Mouse (Mus musculus): ENCODE data around the gene Srgap2. TPM values are rescaled to one million over a fixed set of nuclear protein-coding genes. Genes with fewer than 3 reads are reported as not detected.
A peak's percentile ranks its signal among the peaks of the same experiment; 100 is the strongest.

Srgap2 gene
- polyA plus RNA-seq, 1 experiment from 2014 or later, result 17.7 TPM

- Histone ChIP-seq H3K27me3 (no peaks in the 10 kb centered on the region), H3K9ac (no peak overlapping the region), H3K36me3 (no peaks in the 10 kb centered on the region), H3K4me2 (no peak overlapping the region), H3K9me3 (no peaks in the 10 kb centered on the region), H3K4me1 (replicated peaks) (peaks cover 16% of the 10 kb centered on the region), H3K4me3 (no peak overlapping the region), H3K27ac (no peak overlapping the region)
- 92% methylated on average over 2 of the region's 2 CpGs for WGBS
- no peak for ATAC-seq (ENCODE audit: low FRiP score)
Measured at GRCm38 (mm10) chr1:131454386-131454785, 72.8 kb downstream of the Srgap2 start.

DNA sequence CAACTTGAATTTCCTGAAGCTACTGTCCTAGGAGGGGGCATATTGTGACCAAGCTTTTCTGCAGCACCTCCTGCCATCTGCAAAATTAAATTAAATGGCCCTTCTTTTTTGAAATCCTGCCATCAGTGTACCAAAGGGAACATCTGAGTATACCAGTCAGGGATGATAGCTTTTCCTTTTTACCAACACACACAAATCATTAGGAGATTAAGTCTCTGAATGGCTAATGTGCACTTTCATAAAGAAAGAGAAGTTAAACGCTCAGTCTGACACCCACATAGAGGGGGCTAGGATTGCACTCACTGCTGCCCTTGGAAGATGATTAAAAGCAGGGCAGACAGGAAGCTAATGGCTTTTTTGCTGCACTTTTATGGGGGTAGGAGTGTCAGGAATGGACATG is 73.8 kb downstream of the Srgap2 start:
- Histone ChIP-seq H3K9ac (no peak overlapping the region), H3K4me2 (no peak overlapping the region), H3K9me3 (no peaks in the 10 kb centered on the region), H3K27me3 (no peaks in the 10 kb centered on the region), H3K4me1 (replicated peaks) (peaks cover 16% of the 10 kb centered on the region), H3K36me3 (no peaks in the 10 kb centered on the region), H3K27ac (peak overlapping the region; percentile 40; the same call in 1 of the 2 replicates), H3K4me3 (no peak overlapping the region)
- ATAC-seq (ENCODE audit: low FRiP score), result no peak
- WGBS, result 48% methylated on average over 1 of the region's 1 CpGs

- no peak for ATAC-seq (ENCODE audit: low FRiP score)
- Histone ChIP-seq H3K4me3 (no peak overlapping the region), H3K4me1 (replicated peaks) (peaks cover 7% of the 10 kb centered on the region), H3K4me2 (no peak overlapping the region), H3K36me3 (no peaks in the 10 kb centered on the region), H3K9ac (no peak overlapping the region), H3K27ac (no peak overlapping the region), H3K9me3 (no peaks in the 10 kb centered on the region), H3K27me3 (no peaks in the 10 kb centered on the region)
- 84% methylated on average over 5 of the region's 5 CpGs for WGBS
Measured at GRCm38 (mm10) chr1:131448373-131448772, 78.8 kb downstream of the Srgap2 start.

DNA sequence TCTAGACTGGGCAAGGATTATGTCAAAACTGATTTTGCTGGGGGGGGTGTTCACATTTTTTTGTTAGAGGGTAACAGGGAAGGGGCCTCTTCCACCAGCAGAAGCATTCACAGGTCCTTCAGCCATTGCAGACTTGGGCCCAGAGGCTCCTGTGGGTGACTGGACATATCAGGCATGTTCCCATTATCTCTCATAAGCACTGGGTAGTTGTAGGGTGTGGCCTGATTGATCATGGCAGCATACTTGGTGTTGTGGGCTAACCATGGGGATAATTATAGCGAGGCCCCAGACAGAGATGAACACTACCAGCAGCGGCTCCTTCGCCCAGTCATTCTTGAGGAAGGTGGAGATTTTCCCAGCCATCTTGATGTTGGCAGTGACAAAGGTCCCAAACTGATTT is 79.8 kb downstream of the Srgap2 start:
- H3K9me3 ChIP-seq, result no peaks in the 10 kb centered on the region
- no peak overlapping the region for H3K27ac ChIP-seq
- no peak for ATAC-seq (ENCODE audit: low FRiP score)
- H3K4me1 ChIP-seq (replicated peaks), result no peaks in the 10 kb centered on the region
- H3K9ac ChIP-seq, result no peak overlapping the region
- H3K4me2 ChIP-seq, result no peak overlapping the region
- H3K36me3 ChIP-seq, result no peaks in the 10 kb centered on the region
- no peaks in the 10 kb centered on the region for H3K27me3 ChIP-seq
- 93% methylated on average over 3 of the region's 3 CpGs for WGBS
- H3K4me3 ChIP-seq, result no peak overlapping the region

- WGBS, result 94% methylated on average over 4 of the region's 4 CpGs
- H3K4me2 ChIP-seq, result no peak overlapping the region
- no peaks in the 10 kb centered on the region for H3K9me3 ChIP-seq
- no peaks in the 10 kb centered on the region for H3K4me1 ChIP-seq (replicated peaks)
- no peaks in the 10 kb centered on the region for H3K36me3 ChIP-seq
- H3K4me3 ChIP-seq, result no peak overlapping the region
- H3K27ac ChIP-seq, result no peak overlapping the region
- no peak overlapping the region for H3K9ac ChIP-seq
- no peaks in the 10 kb centered on the region for H3K27me3 ChIP-seq
- no peak for ATAC-seq (ENCODE audit: low FRiP score)
Measured at GRCm38 (mm10) chr1:131446577-131446976, 80.6 kb downstream of the Srgap2 start.

GRCm38 (mm10) chr1:131438556-131438955 is 88.6 kb downstream of the Srgap2 start:
- no peak overlapping the region for H3K4me2 ChIP-seq

DNA sequence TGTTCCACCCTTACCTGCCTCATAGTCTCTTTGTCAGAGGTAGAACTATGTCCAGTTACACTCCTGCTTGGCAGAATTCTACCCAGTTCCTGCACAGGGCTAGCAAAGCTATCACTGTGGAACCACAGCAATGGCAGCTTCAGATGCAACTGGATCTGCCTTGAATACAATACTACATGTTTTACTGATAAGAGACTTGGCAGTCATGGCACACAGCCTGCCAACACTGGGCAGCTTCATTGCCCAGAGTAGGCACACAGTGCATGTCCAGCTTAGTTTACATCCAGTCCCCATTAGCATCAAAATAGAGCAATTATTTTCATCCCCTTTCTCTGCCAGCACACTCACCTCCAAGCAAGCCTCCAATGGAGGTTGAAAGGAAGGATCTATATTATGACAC is 89.2 kb downstream of the Srgap2 start:
- Histone ChIP-seq H3K27me3 (no peaks in the 10 kb centered on the region), H3K4me3 (no peak overlapping the region), H3K9me3 (no peaks in the 10 kb centered on the region), H3K9ac (no peak overlapping the region), H3K4me1 (replicated peaks) (peaks cover 16% of the 10 kb centered on the region; the same call in 1 of the 2 replicates), H3K4me2 (no peak overlapping the region), H3K36me3 (no peaks in the 10 kb centered on the region), H3K27ac (no peak overlapping the region)
- ATAC-seq (ENCODE audit: low FRiP score), result no peak

More at GRCm38 (mm10) chr1:131438556-131438955, 88.6 kb downstream of the Srgap2 start:
- no peak for ATAC-seq (ENCODE audit: low FRiP score)
- H3K9ac ChIP-seq, result no peak overlapping the region
- H3K9me3 ChIP-seq, result no peaks in the 10 kb centered on the region
- no peaks in the 10 kb centered on the region for H3K27me3 ChIP-seq
- no peaks in the 10 kb centered on the region for H3K36me3 ChIP-seq
- H3K27ac ChIP-seq, result no peak overlapping the region
- 92% methylated on average over 11 of the region's 11 CpGs for WGBS
- 0 out of 2 replicates have a peak, but pooled peaks cover 13% of the 10 kb centered on the region for H3K4me1 ChIP-seq (replicated peaks)
- no peak overlapping the region for H3K4me3 ChIP-seq

DNA sequence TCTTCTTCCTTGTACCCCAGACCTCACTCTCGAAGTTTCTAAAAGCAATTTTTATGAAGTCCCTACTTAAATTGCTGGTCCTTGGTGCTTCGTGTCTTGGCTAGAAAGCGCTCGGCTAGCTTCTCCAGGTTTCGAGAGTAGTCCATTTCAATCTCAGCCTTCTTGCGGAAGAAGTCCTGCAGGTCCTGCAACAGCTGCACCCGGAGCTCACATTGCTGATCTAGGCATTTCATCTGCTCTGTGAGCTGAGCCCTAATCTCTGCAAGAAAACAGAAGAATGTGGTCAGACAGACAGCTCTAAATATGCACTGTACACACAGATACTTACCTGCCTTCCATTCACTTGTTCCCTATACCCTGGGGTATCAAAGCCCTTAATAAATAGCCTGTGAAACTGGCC is 90.5 kb downstream of the Srgap2 start:
- Histone ChIP-seq H3K4me3 (no peak overlapping the region), H3K27ac (no peak overlapping the region), H3K9ac (no peak overlapping the region), H3K36me3 (no peaks in the 10 kb centered on the region), H3K4me2 (no peak overlapping the region), H3K27me3 (no peaks in the 10 kb centered on the region), H3K4me1 (replicated peaks) (peaks cover 26% of the 10 kb centered on the region), H3K9me3 (no peaks in the 10 kb centered on the region)
- no peak for ATAC-seq (ENCODE audit: low FRiP score)
- WGBS, result 93% methylated on average over 7 of the region's 7 CpGs

GRCm38 (mm10) chr1:131431456-131432246 is 95.5 kb downstream of the Srgap2 start:
- ATAC-seq (ENCODE audit: low FRiP score), result 0 out of 2 replicates have a peak, but pooled peaks have one; percentile 36
- no peaks in the 10 kb centered on the region for H3K9me3 ChIP-seq
- no peak overlapping the region for H3K4me2 ChIP-seq
- peak overlapping the region; percentile 44 for H3K27ac ChIP-seq
- H3K4me3 ChIP-seq, result no peak overlapping the region
- no peaks in the 10 kb centered on the region for H3K36me3 ChIP-seq
- no peaks in the 10 kb centered on the region for H3K27me3 ChIP-seq
- H3K9ac ChIP-seq, result no peak overlapping the region
- 62% methylated on average over 5 of the region's 5 CpGs for WGBS
- peaks cover 38% of the 10 kb centered on the region for H3K4me1 ChIP-seq (replicated peaks)

DNA sequence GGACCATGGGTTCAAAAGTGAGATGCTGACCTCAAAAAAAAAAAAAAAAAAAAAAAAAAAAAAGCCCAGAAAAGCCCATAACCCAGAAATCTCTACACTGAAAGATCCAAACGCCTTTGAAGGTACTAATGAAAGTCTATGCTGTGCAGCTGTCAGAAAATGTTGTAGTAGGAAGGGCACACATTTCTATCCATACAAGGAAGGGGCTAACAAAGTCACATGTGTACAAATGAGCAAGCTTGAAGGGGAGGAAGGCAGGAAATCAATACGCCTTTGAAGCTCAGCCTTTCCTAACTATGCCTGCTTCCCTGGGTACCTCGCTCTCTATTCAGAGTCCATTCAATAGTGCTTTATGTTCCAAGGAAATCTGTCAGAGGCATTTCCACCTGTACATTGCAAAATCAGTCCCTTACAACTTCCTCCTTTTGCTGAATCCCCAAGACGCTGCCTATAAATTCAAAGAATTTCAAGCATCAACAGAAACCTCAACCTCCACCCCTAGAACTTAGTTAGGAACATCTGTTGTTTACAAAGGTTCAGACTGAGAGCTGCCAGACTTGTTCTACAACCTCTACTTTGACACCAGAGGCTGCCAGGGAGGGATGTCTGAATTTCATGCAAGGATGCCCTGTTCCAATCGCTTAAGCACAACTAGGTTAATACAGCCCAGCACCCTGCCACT is 99.9 kb downstream of the Srgap2 start:
- Histone ChIP-seq H3K36me3 (no peaks in the 10 kb centered on the region), H3K27me3 (no peaks in the 10 kb centered on the region), H3K4me3 (no peak overlapping the region), H3K4me2 (no peak overlapping the region), H3K4me1 (replicated peaks) (peaks cover 29% of the 10 kb centered on the region), H3K27ac (peak overlapping the region; percentile 58), H3K9me3 (no peaks in the 10 kb centered on the region), H3K9ac (no peak overlapping the region)
- WGBS, result 28% methylated on average over 5 of the region's 5 CpGs
- ATAC-seq (ENCODE audit: low FRiP score), result no peak

GRCm38 (mm10) chr1:131423061-131423460 is 104.1 kb downstream of the Srgap2 start:
- 88% methylated on average over 3 of the region's 3 CpGs for WGBS
- H3K27ac ChIP-seq, result no peak overlapping the region
- no peak overlapping the region for H3K4me2 ChIP-seq
- peaks cover 19% of the 10 kb centered on the region for H3K4me1 ChIP-seq (replicated peaks)
- H3K27me3 ChIP-seq, result no peaks in the 10 kb centered on the region
- H3K36me3 ChIP-seq, result no peaks in the 10 kb centered on the region
- no peaks in the 10 kb centered on the region for H3K9me3 ChIP-seq
- ATAC-seq (ENCODE audit: low FRiP score), result no peak
- no peak overlapping the region for H3K4me3 ChIP-seq
- no peak overlapping the region for H3K9ac ChIP-seq

DNA sequence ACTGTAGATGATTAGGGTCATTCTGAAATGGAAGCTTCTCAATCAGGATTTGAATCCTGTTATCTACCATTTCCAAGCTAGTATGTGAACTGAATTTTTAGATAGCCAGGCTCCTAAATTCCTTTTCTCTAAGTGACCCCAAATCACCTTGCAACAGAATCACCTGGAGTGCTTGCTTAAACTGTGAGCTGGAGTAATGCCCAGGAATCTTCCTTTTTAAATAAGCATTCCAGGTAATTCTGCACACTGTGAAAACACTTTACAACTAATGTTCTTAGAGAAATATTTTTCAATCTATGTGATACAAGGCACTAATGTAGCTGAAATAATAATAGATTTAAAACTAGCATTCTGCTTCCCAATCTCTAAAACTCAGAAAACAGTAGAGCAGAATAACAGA is 106.0 kb downstream of the Srgap2 start:
- no peak overlapping the region for H3K4me2 ChIP-seq
- H3K27ac ChIP-seq, result no peak overlapping the region
- H3K27me3 ChIP-seq, result no peaks in the 10 kb centered on the region
- no peaks in the 10 kb centered on the region for H3K9me3 ChIP-seq
- no peak overlapping the region for H3K4me3 ChIP-seq
- ATAC-seq (ENCODE audit: low FRiP score), result no peak
- H3K36me3 ChIP-seq, result no peaks in the 10 kb centered on the region
- no peak overlapping the region for H3K9ac ChIP-seq
- H3K4me1 ChIP-seq (replicated peaks), result peaks cover 21% of the 10 kb centered on the region

DNA sequence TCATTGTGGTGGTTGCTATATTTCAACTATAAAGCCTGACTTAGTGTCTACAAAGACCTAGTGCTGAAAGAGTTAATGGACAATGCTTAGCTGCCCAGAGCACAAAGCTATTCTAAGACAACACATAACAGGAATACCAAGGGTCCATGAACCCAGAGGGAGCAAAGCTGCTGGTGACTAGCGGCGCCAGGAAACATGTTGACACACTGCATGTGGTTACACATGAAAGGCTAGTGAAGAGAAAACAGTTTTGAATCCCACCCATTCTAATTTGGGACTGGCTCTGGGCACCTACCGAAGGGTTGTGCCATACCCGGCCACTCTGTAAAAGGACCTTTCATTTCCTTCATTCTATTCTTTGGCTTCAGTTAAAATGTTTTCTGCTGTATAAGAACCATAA is 106.5 kb downstream of the Srgap2 start:
- H3K36me3 ChIP-seq, result no peaks in the 10 kb centered on the region
- H3K4me2 ChIP-seq, result no peak overlapping the region
- H3K9me3 ChIP-seq, result no peaks in the 10 kb centered on the region
- ATAC-seq (ENCODE audit: low FRiP score), result no peak
- no peak overlapping the region for H3K4me3 ChIP-seq
- 72% methylated on average over 4 of the region's 4 CpGs for WGBS
- H3K9ac ChIP-seq, result no peak overlapping the region
- H3K27me3 ChIP-seq, result no peaks in the 10 kb centered on the region
- H3K4me1 ChIP-seq (replicated peaks), result peaks cover 21% of the 10 kb centered on the region
- no peak overlapping the region for H3K27ac ChIP-seq

Measured in hindbrain, embryonic 13.5 days (tissue).